Mouse (Mus musculus) fat pad, adult 2 months (tissue): ENCODE results near the gene Pygo1.

Source experiments
- DNase-seq: peaks from one replicate; pipeline ENCODE4 v3.0.0-alpha.2; 2011; ENCODE audit warnings: low read depth, low spot score; ENCODE audit errors: extremely low read depth

Pygo1 gene

GRCm38 (mm10) chr9:72925021-72925934 lies at the start of gene Pygo1:
Gene Pygo1 (plus strand): TSS chr9:72925645.
- no peak for DNase-seq

GRCm38 (mm10) chr9:72875878-72876277 lies 49.6 kb upstream of the Pygo1 start:
- no peak for DNase-seq

GRCm38 (mm10) chr9:72877905-72878304 lies 47.5 kb upstream of the Pygo1 start:
- no peak for DNase-seq

GRCm38 (mm10) chr9:72878656-72879055 lies 46.8 kb upstream of the Pygo1 start:
- DNase-seq: no peak

GRCm38 (mm10) chr9:72879601-72880000 lies 45.8 kb upstream of the Pygo1 start:
- DNase-seq: no peak

GRCm38 (mm10) chr9:72880225-72880960 lies 45.1 kb upstream of the Pygo1 start:
- no peak for DNase-seq

GRCm38 (mm10) chr9:72881026-72881768 lies 44.2 kb upstream of the Pygo1 start:
- no peak for DNase-seq

GRCm38 (mm10) chr9:72883940-72884339 lies 41.5 kb upstream of the Pygo1 start:
- DNase-seq: no peak

- no peak for DNase-seq
Observed at GRCm38 (mm10) chr9:72889777-72890176, 35.7 kb upstream of the Pygo1 start.

GRCm38 (mm10) chr9:72890499-72891085 lies 34.9 kb upstream of the Pygo1 start:
- no peak for DNase-seq

GRCm38 (mm10) chr9:72892761-72893160 lies 32.7 kb upstream of the Pygo1 start:
- no peak for DNase-seq

- DNase-seq: no peak
Observed at GRCm38 (mm10) chr9:72894796-72895352, 30.6 kb upstream of the Pygo1 start.

- DNase-seq: peak; percentile 36
Observed at GRCm38 (mm10) chr9:72902057-72902456, 23.4 kb upstream of the Pygo1 start.

GRCm38 (mm10) chr9:72902611-72903010 lies 22.8 kb upstream of the Pygo1 start:
- DNase-seq: no peak

- no peak for DNase-seq
Observed at GRCm38 (mm10) chr9:72906693-72907103, 18.7 kb upstream of the Pygo1 start.

GRCm38 (mm10) chr9:72911381-72911780 lies 14.1 kb upstream of the Pygo1 start:
- DNase-seq: no peak

- DNase-seq: no peak
Observed at GRCm38 (mm10) chr9:72913551-72913950, 11.9 kb upstream of the Pygo1 start.

GRCm38 (mm10) chr9:72915728-72916127 lies 9.7 kb upstream of the Pygo1 start:
- no peak for DNase-seq

- no peak for DNase-seq
Observed at GRCm38 (mm10) chr9:72923068-72923467, 2.4 kb upstream of the Pygo1 start.

- DNase-seq: no peak
Observed at GRCm38 (mm10) chr9:72925935-72926258, 452 bp downstream of the Pygo1 start.
